Mouse (Mus musculus) heart, embryonic 13.5 days (tissue): ENCODE results near the gene Smtnl1. TPM values are rescaled to one million over a fixed set of nuclear protein-coding genes. Genes with fewer than 3 reads are reported as not detected.
A peak's percentile ranks its signal among the peaks of the same experiment; 100 is the strongest.
"Not testable (repeated sequence)": the region's sequence is repeated elsewhere in the genome, so short reads cannot be mapped to it uniquely, and the experiment has no call there.

Experiments used
- ATAC-seq: fragments of 200-750 bp; cut with Nextera tagmentation; 2 replicates; pipeline ENCODE4 v1.8.0; 2017; ENCODE audit warnings: moderate TSS enrichment; ENCODE audit not compliant: insufficient number of reproducible peaks, low FRiP score, low TSS enrichment; ENCODE audit errors: extremely low read depth
- H3K27ac ChIP-seq: fragments of 300-500 bp; sonication (generic); replicated peaks from 2 replicates; pipeline ENCODE4 v1.5.1; 2015; ENCODE audit warnings: moderate library complexity, mild to moderate bottlenecking, inconsistent platforms
- H3K27me3 ChIP-seq: fragments of 300-500 bp; sonication (generic); replicated peaks from 2 replicates; pipeline ENCODE4 v1.6.1; 2015; ENCODE audit warnings: mild to moderate bottlenecking, inconsistent platforms
- H3K36me3 ChIP-seq: fragments of 300-500 bp; sonication (generic); 2 replicates; pipeline ENCODE4 v1.6.1; 2015; ENCODE audit warnings: mild to moderate bottlenecking, inconsistent platforms
- H3K4me1 ChIP-seq: fragments of 300-500 bp; sonication (generic); 2 replicates; pipeline ENCODE4 v1.6.1; 2015; ENCODE audit warnings: inconsistent platforms
- H3K4me2 ChIP-seq: fragments of 300-500 bp; sonication (generic); 2 replicates; pipeline ENCODE4 v1.6.1; 2015; ENCODE audit warnings: inconsistent platforms, mild to moderate bottlenecking, moderate library complexity
- H3K4me3 ChIP-seq: fragments of 300-500 bp; sonication (generic); 2 replicates; pipeline ENCODE4 v1.5.1; 2015; ENCODE audit warnings: moderate library complexity, mild to moderate bottlenecking, inconsistent platforms
- H3K9ac ChIP-seq: fragments of 300-500 bp; sonication (generic); 2 replicates; pipeline ENCODE4 v1.6.1; 2015; ENCODE audit warnings: inconsistent platforms, mild to moderate bottlenecking, moderate library complexity
- H3K9me3 ChIP-seq: fragments of 300-500 bp; sonication (generic); 2 replicates; pipeline ENCODE4 v1.6.1; 2016; ENCODE audit warnings: inconsistent platforms
- WGBS: fragments of 180-500 bp; shearing (Covaris S2); methylation state at CpG from one replicate; pipeline ENCODE4 v1.1.7; 2015; ENCODE audit warnings: mixed read lengths; 5-methylcytosine and 5-hydroxymethylcytosine counted together
- polyA plus RNA-seq: library from polyadenylated mRNA; unstranded; fragments of >200 nt; fragmentation: Nextera tagmentation; extraction: Ambion mirVana; gene quantifications from 2 replicates; pipeline ENCODE4 v1.2.1, GENCODE M21; 2015

The Smtnl1 gene
- polyA plus RNA-seq, 1 experiment from 2014 or later, result 0.24 TPM

GRCm38 (mm10) chr2:84810526-84810885 lies 11.9 kb downstream of the Smtnl1 start:
- Histone ChIP-seq H3K36me3 (peaks cover 31% of the 10 kb centered on the region), H3K9ac (peak overlapping the region; percentile 25; the same call in 1 of the 2 replicates), H3K9me3 (no peaks in the 10 kb centered on the region), H3K4me3 (0 out of 2 replicates have a peak overlapping the region, but pooled peaks have one; percentile 43), H3K4me1 (peaks cover 27% of the 10 kb centered on the region), H3K27ac (peak overlapping the region; percentile 86), H3K27me3 (no peaks in the 10 kb centered on the region), H3K4me2 (peak overlapping the region; percentile 69)
- WGBS, result 66% methylated on average over 6 of the region's 6 CpGs
- no peak for ATAC-seq

- no peak overlapping the region for H3K4me3 ChIP-seq
- H3K27me3 ChIP-seq, result no peaks in the 10 kb centered on the region
- peaks cover 27% of the 10 kb centered on the region for H3K4me1 ChIP-seq
- H3K36me3 ChIP-seq, result peaks cover 37% of the 10 kb centered on the region
- no peaks in the 10 kb centered on the region for H3K9me3 ChIP-seq
- no peak overlapping the region for H3K4me2 ChIP-seq
- H3K9ac ChIP-seq, result no peak overlapping the region
- ATAC-seq, result no peak
- no peak overlapping the region for H3K27ac ChIP-seq
These were observed 13.1 kb downstream of the Smtnl1 start for GRCm38 (mm10) chr2:84809330-84809729.

GRCm38 (mm10) chr2:84806546-84806945 lies 15.9 kb downstream of the Smtnl1 start:
- 44% methylated on average over 5 of the region's 5 CpGs for WGBS
- Histone ChIP-seq H3K4me2 (no peak overlapping the region), H3K9ac (no peak overlapping the region), H3K27me3 (no peaks in the 10 kb centered on the region), H3K27ac (no peak overlapping the region), H3K4me3 (no peak overlapping the region), H3K4me1 (peaks cover 13% of the 10 kb centered on the region), H3K36me3 (peaks cover 55% of the 10 kb centered on the region), H3K9me3 (no peaks in the 10 kb centered on the region)
- ATAC-seq, result no peak

GRCm38 (mm10) chr2:84803963-84804362 lies 18.5 kb downstream of the Smtnl1 start:
- Histone ChIP-seq H3K27ac (no peak overlapping the region), H3K36me3 (peaks cover 50% of the 10 kb centered on the region), H3K9me3 (no peaks in the 10 kb centered on the region), H3K4me2 (no peak overlapping the region), H3K4me1 (peaks cover 9% of the 10 kb centered on the region), H3K4me3 (no peak overlapping the region), H3K27me3 (no peaks in the 10 kb centered on the region), H3K9ac (no peak overlapping the region)
- WGBS, result 89% methylated on average over 7 of the region's 7 CpGs
- ATAC-seq, result no peak

- peaks cover 29% of the 10 kb centered on the region for H3K36me3 ChIP-seq
- H3K9me3 ChIP-seq, H3K27ac ChIP-seq, H3K4me3 ChIP-seq, H3K27me3 ChIP-seq, ATAC-seq, H3K9ac ChIP-seq, H3K4me2 ChIP-seq: not testable (repeated sequence)
- WGBS, result 82% methylated on average over 5 of the region's 5 CpGs
- H3K4me1 ChIP-seq, result peaks cover 13% of the 10 kb centered on the region
These were observed 21.2 kb downstream of the Smtnl1 start for GRCm38 (mm10) chr2:84801223-84801622.

GRCm38 (mm10) chr2:84800304-84800703 lies 22.1 kb downstream of the Smtnl1 start:
- peaks cover 13% of the 10 kb centered on the region for H3K4me1 ChIP-seq
- H3K27me3 ChIP-seq, result no peaks in the 10 kb centered on the region
- peak overlapping the region; percentile 98 for H3K4me2 ChIP-seq
- H3K9ac ChIP-seq, result no peak overlapping the region; the same call in 1 of the 2 replicates
- WGBS, result 57% methylated on average over 4 of the region's 4 CpGs
- peak overlapping the region; percentile 73 for H3K4me3 ChIP-seq
- H3K36me3 ChIP-seq, result peaks cover 24% of the 10 kb centered on the region
- H3K27ac ChIP-seq, result peak overlapping the region; percentile 36; the same call in 1 of the 2 replicates
- peaks cover 7% of the 10 kb centered on the region; the same call in 1 of the 2 replicates for H3K9me3 ChIP-seq
- ATAC-seq, result no peak

- Histone ChIP-seq H3K27me3 (no peaks in the 10 kb centered on the region), H3K4me1 (peaks cover 13% of the 10 kb centered on the region), H3K27ac (peak overlapping the region; percentile 82), H3K9ac (peak overlapping the region; percentile 86), H3K4me3 (peak overlapping the region; percentile 73), H3K36me3 (peaks cover 15% of the 10 kb centered on the region), H3K4me2 (peak overlapping the region; percentile 98), H3K9me3 (peaks cover 18% of the 10 kb centered on the region; the same call in 1 of the 2 replicates)
- no peak for ATAC-seq
- WGBS, result under 1% methylated on average over 15 of the region's 16 CpGs
These were observed 23.4 kb downstream of the Smtnl1 start for GRCm38 (mm10) chr2:84799041-84799561.

GRCm38 (mm10) chr2:84798493-84798921 lies 23.9 kb downstream of the Smtnl1 start, which contains the start of gene Ube2l6:
Gene Ube2l6, plus strand, starts transcription at chr2:84798828.
- Histone ChIP-seq H3K4me2 (peak within 1 kb of the TSS; percentile 98), H3K9ac (peak within 1 kb of the TSS; percentile 86), H3K4me3 (peak within 1 kb of the TSS; percentile 73), H3K9me3 (peaks cover 19% of the 10 kb centered on the region; the same call in 1 of the 2 replicates), H3K27me3 (no peaks in the 10 kb centered on the region), H3K4me1 (peaks cover 13% of the 10 kb centered on the region), H3K36me3 (peaks cover 9% of the 10 kb centered on the region), H3K27ac (peak within 1 kb of the TSS; percentile 82)
- WGBS, result 1% methylated on average over 21 of the region's 21 CpGs
- ATAC-seq, result peak; percentile 75

GRCm38 (mm10) chr2:84797833-84798492 lies 24.5 kb downstream of the Smtnl1 start:
- 12% methylated on average over 13 of the region's 13 CpGs for WGBS
- Histone ChIP-seq H3K36me3 (peaks cover 4% of the 10 kb centered on the region; the same call in 1 of the 2 replicates), H3K4me2 (peak overlapping the region; percentile 98), H3K27me3 (no peaks in the 10 kb centered on the region), H3K4me1 (peaks cover 13% of the 10 kb centered on the region), H3K9me3 (peaks cover 19% of the 10 kb centered on the region; the same call in 1 of the 2 replicates), H3K9ac (peak overlapping the region; percentile 86), H3K4me3 (peak overlapping the region; percentile 73), H3K27ac (peak overlapping the region; percentile 82)
- ATAC-seq, result no peak

GRCm38 (mm10) chr2:84793871-84794270 lies 28.6 kb downstream of the Smtnl1 start:
- H3K27me3 ChIP-seq, result no peaks in the 10 kb centered on the region
- no peak for ATAC-seq
- WGBS, result 72% methylated on average over 3 of the region's 3 CpGs

GRCm38 (mm10) chr2:84793154-84793553 lies 29.3 kb downstream of the Smtnl1 start:
- no peak overlapping the region for H3K4me2 ChIP-seq
- WGBS, result 88% methylated on average over 3 of the region's 3 CpGs
- ATAC-seq, result no peak
- H3K4me1 ChIP-seq, result peaks cover 22% of the 10 kb centered on the region
- no peaks in the 10 kb centered on the region for H3K36me3 ChIP-seq
- peaks cover 19% of the 10 kb centered on the region; the same call in 1 of the 2 replicates for H3K9me3 ChIP-seq
- no peak overlapping the region for H3K4me3 ChIP-seq
- H3K27ac ChIP-seq, result no peak overlapping the region
- H3K27me3 ChIP-seq, result no peaks in the 10 kb centered on the region
- no peak overlapping the region for H3K9ac ChIP-seq

More at GRCm38 (mm10) chr2:84793871-84794270, 28.6 kb downstream of the Smtnl1 start:
- Histone ChIP-seq H3K27ac (no peak overlapping the region), H3K4me2 (no peak overlapping the region), H3K36me3 (no peaks in the 10 kb centered on the region), H3K9ac (no peak overlapping the region), H3K9me3 (peaks cover 19% of the 10 kb centered on the region; the same call in 1 of the 2 replicates), H3K4me1 (peaks cover 18% of the 10 kb centered on the region), H3K4me3 (no peak overlapping the region)
